Mouse (Mus musculus): ENCODE measurements around the gene Crb2. TPM values are rescaled to one million over a fixed set of nuclear protein-coding genes. Genes with fewer than 3 reads are reported as not detected.

Crb2 gene
- total and polyA plus RNA-seq, 3 experiments = not detected

- Histone ChIP-seq H3K4me3 (ENCODE audit: control insufficient read depth in 1 of 2, insufficient read depth in 1 of 2, low read depth in 2 of 2, low read length in 2 of 2) (no peak overlapping the region), H3K27ac (ENCODE audit: control insufficient read depth, low read depth, low read length) (no peak overlapping the region), H3K9me3 (replicated peaks; ENCODE audit: insufficient read depth, low read length) (no peaks in the 10 kb centered on the region), H3K4me1 (ENCODE audit: control insufficient read depth in 1 of 2, insufficient read depth in 2 of 2, low read length in 2 of 2) (no peaks in the 10 kb centered on the region), H3K9ac (ENCODE audit: control insufficient read depth, low read depth, low read length, poor library complexity, severe bottlenecking) (no peak overlapping the region), H3K36me3 (ENCODE audit: control insufficient read depth in 1 of 2, insufficient read depth in 2 of 2, low read length in 2 of 2) (no peaks in the 10 kb centered on the region), H3K79me2 (ENCODE audit: control insufficient read depth, insufficient read depth, low read length, poor library complexity) (no peaks in the 10 kb centered on the region), H3K27me3 (ENCODE audit: control insufficient read depth in 1 of 2, insufficient read depth in 2 of 2, low read length in 2 of 2) (no peaks in the 10 kb centered on the region; a peak in 2 of 4 replicates)
- no peak for DNase-seq (ENCODE audit: low read depth, low spot score)
- TF ChIP-seq TAL1 (IDR thresholded peaks at IDR 0.05; ENCODE audit: low read length) (no peak), JUND (IDR thresholded peaks at IDR 0.05; ENCODE audit: low read depth, low read length) (no peak), NRF1 (IDR thresholded peaks at IDR 0.05; ENCODE audit: insufficient read depth, low read depth, low read length, poor library complexity, severe bottlenecking) (no peak), ELF1 (IDR thresholded peaks at IDR 0.05; ENCODE audit: low read depth, low read length) (no peak), MYB (IDR thresholded peaks at IDR 0.05; ENCODE audit: low read depth, low read length) (no peak), RCOR1 (IDR thresholded peaks at IDR 0.05; ENCODE audit: low read depth, low read length) (no peak), TCF12 (IDR thresholded peaks at IDR 0.05; ENCODE audit: low read depth, low read length) (no peak), CHD1 (IDR thresholded peaks at IDR 0.05; ENCODE audit: low read depth, low read length) (no peak), CHD2 (IDR thresholded peaks at IDR 0.05; ENCODE audit: low read length) (no peak), MAX (IDR thresholded peaks at IDR 0.05; ENCODE audit: low read length) (no peak), MXI1 (IDR thresholded peaks at IDR 0.05; ENCODE audit: low read depth, low read length) (no peak), SIN3A (IDR thresholded peaks at IDR 0.05; ENCODE audit: low read length) (no peak), NELFE (IDR thresholded peaks at IDR 0.05; ENCODE audit: low read depth, low read length) (no peak), ETS1 (IDR thresholded peaks at IDR 0.05; ENCODE audit: low read depth, low read length) (no peak)
Measured at GRCm38 (mm10) chr2:37744773-37745395, 31.2 kb upstream of the Crb2 start.

- H3K27me3 ChIP-seq (ENCODE audit: control insufficient read depth in 1 of 2, insufficient read depth in 2 of 2, low read length in 2 of 2) = no peaks in the 10 kb centered on the region; a peak in 2 of 4 replicates
- no peak for TF ChIP-seq MXI1 (IDR thresholded peaks at IDR 0.05; ENCODE audit: low read depth, low read length)
- H3K27ac ChIP-seq (ENCODE audit: control insufficient read depth, low read depth, low read length) = no peak overlapping the region
- no peak for DNase-seq (ENCODE audit: low read depth, low spot score)
- no peaks in the 10 kb centered on the region for H3K36me3 ChIP-seq (ENCODE audit: control insufficient read depth in 1 of 2, insufficient read depth in 2 of 2, low read length in 2 of 2)
- H3K4me1 ChIP-seq (ENCODE audit: control insufficient read depth in 1 of 2, insufficient read depth in 2 of 2, low read length in 2 of 2) = no peaks in the 10 kb centered on the region
- no peaks in the 10 kb centered on the region for H3K9me3 ChIP-seq (replicated peaks; ENCODE audit: insufficient read depth, low read length)
- no peak overlapping the region for H3K9ac ChIP-seq (ENCODE audit: control insufficient read depth, low read depth, low read length, poor library complexity, severe bottlenecking)
- no peak overlapping the region for H3K4me3 ChIP-seq (ENCODE audit: control insufficient read depth in 1 of 2, insufficient read depth in 1 of 2, low read depth in 2 of 2, low read length in 2 of 2)
- H3K79me2 ChIP-seq (ENCODE audit: control insufficient read depth, insufficient read depth, low read length, poor library complexity) = no peaks in the 10 kb centered on the region
Measured at GRCm38 (mm10) chr2:37746293-37747049, 29.6 kb upstream of the Crb2 start.
